Mouse (Mus musculus) liver, embryonic 14.5 days (tissue): ENCODE measurements around the gene Gigyf2.

Source experiments
- CTCF ChIP-seq: IDR thresholded peaks from 2 replicates; pipeline ENCODE4 v1.5.1; 2016; ENCODE audit warnings: antibody characterized with exemption, low read depth, control low read depth
- EP300 ChIP-seq: IDR thresholded peaks from 2 replicates; pipeline ENCODE4 v1.6.1; 2016; ENCODE audit warnings: antibody characterized with exemption, low read depth

DNA sequence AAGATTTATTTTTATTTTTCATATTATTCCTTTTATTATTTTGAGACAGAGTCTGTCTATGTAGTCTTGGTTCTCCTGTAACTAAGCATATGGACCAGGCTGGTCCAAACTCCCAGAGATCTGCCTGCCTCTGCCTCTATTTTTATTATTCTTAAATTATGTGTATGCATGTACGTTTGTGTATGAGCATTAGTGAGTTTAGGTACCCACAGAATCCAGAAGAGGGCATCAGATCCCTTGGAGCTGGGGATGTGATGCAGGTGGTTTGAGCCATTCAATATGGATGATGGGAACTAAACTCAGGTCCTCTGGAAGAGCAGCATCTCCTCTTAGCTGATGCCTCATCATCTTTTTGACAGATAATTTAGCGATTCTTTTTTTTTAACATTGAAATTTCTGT, 11.4 kb upstream of the Gigyf2 start:
- no peak for TF ChIP-seq CTCF
- no peak for TF ChIP-seq EP300
